Mouse (Mus musculus) myocyte (in vitro differentiated cells): Measurements from ENCODE around the gene Dusp23. TPM values are rescaled to one million over a fixed set of nuclear protein-coding genes. Genes with fewer than 3 reads are reported as not detected.

Experiments
- H3K27me3 ChIP-seq: one replicate; pipeline ENCODE4 v1.6.1; 2011; ENCODE audit not compliant: control insufficient read depth, insufficient read depth, insufficient read length
- H3K36me3 ChIP-seq: one replicate; pipeline ENCODE4 v1.6.1; 2011; ENCODE audit not compliant: control insufficient read depth, insufficient read depth
- H3K4me2 ChIP-seq: one replicate; pipeline ENCODE4 v1.6.1; 2011; ENCODE audit warnings: low read depth, control low read depth
- H3K4me3 ChIP-seq: one replicate; pipeline ENCODE4 v1.5.1; 2011; ENCODE audit warnings: mild to moderate bottlenecking, control low read depth, moderate library complexity
- H3K79me2 ChIP-seq: one replicate; pipeline ENCODE4 v1.6.1; 2011; ENCODE audit not compliant: control insufficient read depth, insufficient read depth
- H3ac ChIP-seq: one replicate; pipeline ENCODE4 v1.6.1; 2011; ENCODE audit not compliant: control insufficient read depth, insufficient read length
- CEBPB ChIP-seq: IDR thresholded peaks from 2 replicates; pipeline ENCODE4 v1.6.1; 2011; ENCODE audit warnings: mild to moderate bottlenecking, moderate library complexity; ENCODE audit not compliant: poor library complexity, insufficient read depth, severe bottlenecking
- E2F4 ChIP-seq: IDR thresholded peaks from one replicate; pipeline ENCODE4 v1.6.1; 2011; ENCODE audit warnings: mild to moderate bottlenecking, control low read depth, moderate library complexity; ENCODE audit not compliant: insufficient read depth
- MAX ChIP-seq: IDR thresholded peaks from one replicate; pipeline ENCODE4 v1.6.1; 2011; ENCODE audit warnings: low read depth, mild to moderate bottlenecking, control low read depth
- MYOD1 ChIP-seq, 3 experiments: IDR thresholded peaks; one replicate each; pipeline ENCODE4 v1.6.1; 2011; ENCODE audit warnings: control low read depth in 2 of 3, low read depth in 2 of 3, mild to moderate bottlenecking in 2 of 3, moderate library complexity in 1 of 3; ENCODE audit not compliant: insufficient read length in 2 of 3, control insufficient read depth in 1 of 3
- MYOG ChIP-seq, 3 experiments: IDR thresholded peaks; one replicate each; pipeline ENCODE4 v1.6.1; 2011; ENCODE audit warnings: control low read depth in 2 of 3, low read depth in 2 of 3, mild to moderate bottlenecking in 2 of 3; ENCODE audit not compliant: insufficient read length in 2 of 3, control insufficient read depth in 1 of 3, insufficient read depth in 1 of 3
- POLR2A ChIP-seq: IDR thresholded peaks from one replicate; pipeline ENCODE4 v1.6.1; 2011; ENCODE audit warnings: low read depth, mild to moderate bottlenecking, control low read depth, moderate library complexity; ENCODE audit not compliant: insufficient read length
- POLR2AphosphoS2 ChIP-seq: IDR thresholded peaks from one replicate; pipeline ENCODE4 v1.6.1; 2011; ENCODE audit warnings: low read depth, control low read depth; ENCODE audit not compliant: insufficient read length
- REST ChIP-seq: IDR thresholded peaks from one replicate; pipeline ENCODE4 v1.6.1; 2011; ENCODE audit warnings: mild to moderate bottlenecking, control low read depth, moderate library complexity; ENCODE audit not compliant: insufficient read depth, insufficient read length
- SRF ChIP-seq: IDR thresholded peaks from one replicate; pipeline ENCODE4 v1.6.1; 2011; ENCODE audit warnings: low read depth; ENCODE audit not compliant: control insufficient read depth, insufficient read length
- TCF12 ChIP-seq: IDR thresholded peaks from one replicate; pipeline ENCODE4 v1.6.1; 2011; ENCODE audit warnings: mild to moderate bottlenecking, control low read depth; ENCODE audit not compliant: poor library complexity, insufficient read depth, severe bottlenecking
- TCF3 ChIP-seq: IDR thresholded peaks from one replicate; pipeline ENCODE4 v1.6.1; 2011; ENCODE audit warnings: low read depth, control low read depth; ENCODE audit not compliant: insufficient read length
- USF1 ChIP-seq: IDR thresholded peaks from one replicate; pipeline ENCODE4 v1.6.1; 2011; ENCODE audit warnings: low read depth, mild to moderate bottlenecking, control low read depth, moderate library complexity
- polyA plus RNA-seq: library from polyadenylated mRNA; unstranded; fragments of >200 nt; fragmentation: generic; extraction: Trizol; gene quantifications from one replicate; pipeline ENCODE4 v1.2.1, GENCODE M21; 2012; ENCODE audit warnings: missing spikeins

Gene Dusp23
- polyA plus RNA-seq, result 1.9 TPM

GRCm38 (mm10) chr1:172632451-172633326, at the start of gene Dusp23:
Dusp23 (minus strand) TSS chr1:172632962.
- Histone ChIP-seq H3ac (peak within 1 kb of the TSS; percentile 14), H3K4me2 (peak within 1 kb of the TSS; percentile 76), H3K36me3 (no peaks in the 10 kb centered on the region), H3K4me3 (peak within 1 kb of the TSS; percentile 29), H3K79me2 (no peaks in the 10 kb centered on the region), H3K27me3 (no peaks in the 10 kb centered on the region)
- TF ChIP-seq MYOG (IDR thresholded peaks at IDR 0.05; ENCODE audit: control insufficient read depth in 1 of 3, insufficient read depth in 1 of 3, insufficient read length in 2 of 3, low read depth in 2 of 3), result peak in 2 of 3 experiments; percentile 59 to 69
- TF ChIP-seq POLR2A, result peak; percentile 56
- TF ChIP-seq TCF3, result no peak
- no peak for TF ChIP-seq CEBPB
- TF ChIP-seq MYOD1 (IDR thresholded peaks at IDR 0.05; ENCODE audit: control insufficient read depth in 1 of 3, insufficient read length in 2 of 3, low read depth in 2 of 3), result peak in 2 of 3 experiments; percentile 44 to 70

GRCm38 (mm10) chr1:172680742-172681141, 48.0 kb upstream of the Dusp23 start:
- TF ChIP-seq MYOD1 (IDR thresholded peaks at IDR 0.05; ENCODE audit: control insufficient read depth in 1 of 3, insufficient read length in 2 of 3, low read depth in 2 of 3) (no peak), TCF3 (no peak), MAX (no peak), CEBPB (no peak), POLR2AphosphoS2 (no peak), MYOG (IDR thresholded peaks at IDR 0.05; ENCODE audit: control insufficient read depth in 1 of 3, insufficient read depth in 1 of 3, insufficient read length in 2 of 3, low read depth in 2 of 3) (no peak), TCF12 (no peak), E2F4 (no peak), REST (no peak), USF1 (no peak), SRF (no peak), POLR2A (no peak)
- no peak overlapping the region for H3ac ChIP-seq

DNA sequence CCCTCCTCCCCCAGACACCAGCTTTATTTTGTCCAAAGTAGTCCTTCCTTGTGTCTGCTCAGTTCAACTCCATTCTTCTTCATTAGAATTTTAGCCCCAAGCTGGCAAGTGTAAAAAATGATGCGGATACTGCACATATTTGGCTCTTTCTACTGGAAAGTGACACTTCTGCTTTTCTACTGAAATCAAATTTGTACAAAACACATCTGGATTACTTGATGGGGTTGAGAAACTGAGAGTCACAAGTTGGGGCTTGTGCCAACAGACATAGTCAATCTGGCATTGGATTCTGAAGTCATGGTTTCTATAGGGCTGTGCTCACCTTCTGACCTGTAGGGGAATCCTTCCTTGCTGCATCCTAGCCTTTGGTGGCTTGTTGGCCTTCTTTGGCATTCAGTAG, 38.0 kb upstream of the Dusp23 start:
- no peak overlapping the region for H3K4me2 ChIP-seq
- H3K36me3 ChIP-seq, result no peaks in the 10 kb centered on the region
- H3K4me3 ChIP-seq, result no peak overlapping the region
- TF ChIP-seq REST (no peak), TCF3 (no peak), USF1 (no peak), POLR2AphosphoS2 (no peak), CEBPB (no peak), MYOD1 (IDR thresholded peaks at IDR 0.05; ENCODE audit: control insufficient read depth in 1 of 3, insufficient read length in 2 of 3, low read depth in 2 of 3) (no peak), MYOG (IDR thresholded peaks at IDR 0.05; ENCODE audit: control insufficient read depth in 1 of 3, insufficient read depth in 1 of 3, insufficient read length in 2 of 3, low read depth in 2 of 3) (no peak), SRF (no peak), E2F4 (no peak)
- no peaks in the 10 kb centered on the region for H3K27me3 ChIP-seq
- no peaks in the 10 kb centered on the region for H3K79me2 ChIP-seq
- no peak overlapping the region for H3ac ChIP-seq

More at GRCm38 (mm10) chr1:172680742-172681141, 48.0 kb upstream of the Dusp23 start:
- no peak overlapping the region for H3K4me3 ChIP-seq
- H3K79me2 ChIP-seq, result no peaks in the 10 kb centered on the region
- no peak overlapping the region for H3K4me2 ChIP-seq
- H3K27me3 ChIP-seq, result no peaks in the 10 kb centered on the region
- H3K36me3 ChIP-seq, result no peaks in the 10 kb centered on the region

GRCm38 (mm10) chr1:172667597-172667996, 34.8 kb upstream of the Dusp23 start:
- TF ChIP-seq MAX, result no peak
- TF ChIP-seq CEBPB, result no peak
- TF ChIP-seq TCF3, result no peak
- TF ChIP-seq MYOG (IDR thresholded peaks at IDR 0.05; ENCODE audit: control insufficient read depth in 1 of 3, insufficient read depth in 1 of 3, insufficient read length in 2 of 3, low read depth in 2 of 3), result no peak
- no peak for TF ChIP-seq POLR2AphosphoS2
- no peak for TF ChIP-seq POLR2A
- TF ChIP-seq USF1, result no peak
- no peak for TF ChIP-seq E2F4
- no peak for TF ChIP-seq TCF12
- Histone ChIP-seq H3K36me3 (no peaks in the 10 kb centered on the region), H3K4me3 (no peak overlapping the region), H3K27me3 (no peaks in the 10 kb centered on the region), H3ac (no peak overlapping the region), H3K79me2 (no peaks in the 10 kb centered on the region), H3K4me2 (no peak overlapping the region)

- no peak overlapping the region for H3K4me2 ChIP-seq
- TF ChIP-seq USF1 (no peak), TCF3 (no peak), CEBPB (no peak), MYOD1 (IDR thresholded peaks at IDR 0.05; ENCODE audit: control insufficient read depth in 1 of 3, insufficient read length in 2 of 3, low read depth in 2 of 3) (no peak), REST (no peak), E2F4 (no peak), SRF (no peak), MAX (no peak), POLR2AphosphoS2 (no peak)
- no peak overlapping the region for H3ac ChIP-seq
- no peaks in the 10 kb centered on the region for H3K79me2 ChIP-seq
- H3K27me3 ChIP-seq, result no peaks in the 10 kb centered on the region
- no peaks in the 10 kb centered on the region for H3K36me3 ChIP-seq
- H3K4me3 ChIP-seq, result no peak overlapping the region
Measured at GRCm38 (mm10) chr1:172665457-172665856, 32.7 kb upstream of the Dusp23 start.
